Mouse (Mus musculus): ENCODE measurements around the gene Ndc1.
"Not testable (repeated sequence)": the region's sequence is repeated elsewhere in the genome, so short reads cannot be mapped to it uniquely, and the experiment has no call there.

The Ndc1 gene

DNA sequence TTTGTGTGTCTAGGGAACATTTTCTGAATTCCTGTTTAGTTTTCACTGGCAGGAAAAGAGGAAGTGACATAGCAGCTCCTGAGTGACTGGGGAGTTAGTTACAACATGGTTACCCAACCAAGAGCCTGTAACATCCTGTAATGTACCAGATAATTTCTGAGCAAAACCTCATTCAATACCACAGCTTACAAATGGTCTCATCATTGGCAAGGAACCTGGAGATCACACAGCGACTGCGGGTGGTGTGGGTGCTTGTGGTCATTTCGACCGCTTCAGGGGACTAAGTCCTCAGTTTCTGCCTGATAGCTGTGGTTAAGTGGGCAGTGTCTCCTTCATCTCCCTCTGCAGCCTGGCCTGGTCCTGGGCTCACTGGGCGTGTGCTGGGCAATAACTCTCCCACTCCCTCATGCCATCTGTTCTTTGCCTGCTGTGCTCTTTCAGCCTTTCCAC, 3.4 kb upstream of the Ndc1 start:
- DNase-seq (ENCODE audit: low read depth, low spot score) = no peak

DNA sequence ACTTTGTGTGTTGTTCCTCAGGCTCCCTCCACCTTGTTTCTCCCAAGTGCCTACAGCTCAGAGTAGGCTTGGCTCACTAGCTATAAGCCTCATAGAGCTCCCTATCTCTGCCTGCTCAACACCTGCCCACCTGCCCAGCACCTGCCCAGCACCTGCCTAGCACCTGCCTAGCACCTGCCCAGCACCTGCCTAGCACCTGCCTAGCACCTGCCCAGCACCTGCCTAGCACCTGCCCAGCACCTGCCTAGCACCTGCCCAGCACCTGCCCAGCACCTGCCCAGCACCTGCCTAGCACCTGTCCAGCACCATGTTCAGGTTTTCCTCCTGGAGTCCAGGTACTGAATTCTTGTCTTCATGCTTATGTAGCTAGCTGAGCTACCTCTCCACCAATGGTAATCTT, 1.2 kb upstream of the Ndc1 start:
- DNase-seq (ENCODE audit: low read depth, low spot score) = not testable (repeated sequence)

DNA sequence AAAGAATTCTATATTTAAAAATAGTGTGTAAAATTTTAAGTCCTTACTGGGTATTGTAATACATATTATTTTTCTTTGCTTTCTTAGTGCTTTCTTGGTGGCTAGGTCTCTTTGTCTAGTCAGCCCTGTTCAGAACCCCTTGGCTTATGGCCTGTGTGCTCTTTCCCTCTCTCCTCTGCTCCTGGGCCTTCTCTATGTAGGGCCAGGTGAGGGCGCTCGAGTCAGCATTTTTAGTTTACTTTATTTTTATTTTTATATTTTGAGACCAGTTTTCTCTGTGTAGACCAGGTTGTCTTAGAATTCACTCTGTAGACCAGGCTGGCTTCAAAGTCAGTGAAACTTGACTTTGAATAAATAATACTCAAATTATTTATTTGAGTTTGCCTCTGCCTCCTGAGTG, 4.7 kb downstream of the Ndc1 start:
- DNase-seq (ENCODE audit: low read depth, low spot score) = no peak

DNA sequence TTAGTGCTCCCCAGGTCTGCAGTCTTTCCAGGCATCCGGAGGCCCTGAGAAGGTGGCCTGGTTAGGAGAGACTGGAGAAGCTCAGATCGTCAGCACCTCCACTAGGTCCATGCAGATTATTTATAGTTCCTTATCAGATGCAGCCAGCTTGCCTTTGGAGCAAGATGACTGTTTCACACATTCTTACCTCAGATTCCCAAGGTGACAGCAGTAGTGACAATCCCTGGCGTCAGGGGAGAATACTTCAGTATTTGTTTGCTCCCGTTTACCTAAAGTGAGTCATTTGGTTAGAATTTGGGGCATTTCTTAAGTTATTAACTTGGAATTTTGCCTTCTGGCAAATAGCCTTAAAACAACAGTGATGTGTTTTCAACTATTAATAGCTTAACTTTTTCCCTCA, 7.1 kb downstream of the Ndc1 start:
- DNase-seq (ENCODE audit: low read depth, low spot score) = no peak

DNA sequence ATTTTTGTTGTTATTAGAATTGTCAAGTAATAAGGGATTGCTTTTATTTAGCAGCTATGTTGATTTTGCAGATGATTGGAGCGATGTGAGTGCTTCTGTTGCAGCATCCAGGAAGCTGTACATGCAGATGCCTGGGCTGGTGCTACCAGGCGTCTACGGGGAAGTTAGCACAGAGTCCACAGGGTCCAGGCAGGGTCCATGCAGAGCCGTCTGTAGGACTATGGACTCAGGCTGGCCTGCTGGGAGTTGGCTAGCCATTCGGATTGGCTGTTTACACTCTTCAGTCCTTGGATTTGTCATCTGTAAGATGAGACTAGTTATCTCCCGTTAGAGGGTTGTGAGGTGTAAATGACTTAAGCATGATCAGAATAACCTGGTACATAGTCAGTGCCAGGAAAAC, 11.4 kb downstream of the Ndc1 start:
- no peak for DNase-seq (ENCODE audit: low read depth, low spot score)

DNA sequence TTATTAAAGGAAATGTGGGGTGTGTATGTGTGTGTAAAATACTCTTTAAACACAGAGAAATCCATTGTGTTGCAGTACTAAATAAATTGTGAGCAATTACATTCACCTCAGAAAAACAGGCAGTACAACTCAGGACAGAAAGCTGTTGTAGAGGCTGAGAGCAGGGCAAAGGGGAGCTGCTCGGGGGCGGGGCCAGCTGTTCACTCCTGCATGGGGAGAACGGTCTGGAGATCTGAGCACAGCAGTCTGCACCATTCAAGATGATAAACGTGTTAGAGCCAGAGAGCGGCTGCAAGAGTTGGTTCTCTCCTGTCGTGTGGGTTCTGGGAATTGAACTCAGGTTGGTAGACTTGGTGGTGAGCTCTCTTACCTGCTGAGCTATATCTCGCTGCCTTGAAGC, 13.3 kb downstream of the Ndc1 start:
- DNase-seq (ENCODE audit: low read depth, low spot score) = no peak

DNA sequence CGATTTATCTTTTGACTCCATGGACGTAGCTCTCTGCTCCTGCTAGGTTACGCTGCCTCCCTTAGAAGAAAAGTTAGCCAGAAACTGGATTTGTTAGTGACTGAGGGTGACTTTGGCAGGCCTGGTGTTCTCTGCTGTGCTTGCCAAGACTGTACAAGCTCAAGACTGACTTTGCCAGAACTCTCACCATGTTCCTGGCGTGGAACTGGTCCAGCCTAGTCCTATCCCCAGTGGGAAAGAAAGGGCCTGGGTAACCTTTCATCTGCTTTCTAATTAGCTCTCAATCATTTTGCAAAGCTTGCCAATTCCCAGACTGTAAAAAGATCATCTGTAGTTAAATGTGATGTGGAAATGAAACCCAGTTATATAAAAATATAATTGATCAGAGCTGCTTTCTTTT, 19.5 kb downstream of the Ndc1 start:
- DNase-seq (ENCODE audit: low read depth, low spot score) = no peak

DNA sequence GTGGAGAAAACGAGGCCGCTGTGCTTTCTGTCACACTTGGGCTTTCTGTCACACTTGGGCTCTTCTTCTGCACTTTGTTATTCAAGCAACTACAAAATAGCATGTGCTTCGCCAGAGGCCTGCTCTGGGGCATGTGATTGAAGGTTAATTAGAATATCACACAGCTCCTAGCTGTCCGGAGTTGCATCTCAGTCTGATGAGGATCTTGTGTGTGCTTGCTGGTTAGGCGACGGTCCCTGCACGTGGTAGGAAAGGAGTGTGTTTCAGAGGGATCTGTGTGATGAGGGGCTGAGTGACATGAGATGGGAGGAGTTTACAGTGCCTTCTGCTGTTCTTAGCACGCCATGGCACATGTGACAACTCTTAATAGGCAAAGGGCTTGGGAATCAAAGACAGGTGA, 19.9 kb downstream of the Ndc1 start:
- DNase-seq (ENCODE audit: low read depth, low spot score) = no peak

DNA sequence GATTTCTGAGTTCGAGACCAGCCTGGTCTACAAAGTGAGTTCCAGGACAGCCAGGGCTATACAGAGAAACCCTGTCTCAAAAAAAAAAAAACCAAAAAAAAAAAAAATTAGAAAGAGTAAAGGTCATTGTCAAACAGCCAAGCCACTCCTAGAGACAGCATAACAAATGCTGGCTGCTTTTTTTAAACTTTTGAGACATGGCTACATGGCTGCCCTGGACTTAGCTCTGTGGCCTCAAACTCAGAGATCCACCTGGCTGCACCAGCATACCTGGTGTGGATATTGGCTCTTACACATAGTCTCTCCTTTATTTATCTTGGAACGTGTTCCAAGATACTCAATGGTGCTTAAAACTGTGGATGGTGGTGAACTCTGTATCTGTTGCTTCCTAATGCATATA, 20.7 kb downstream of the Ndc1 start:
- DNase-seq (ENCODE audit: low read depth, low spot score) = no peak

DNA sequence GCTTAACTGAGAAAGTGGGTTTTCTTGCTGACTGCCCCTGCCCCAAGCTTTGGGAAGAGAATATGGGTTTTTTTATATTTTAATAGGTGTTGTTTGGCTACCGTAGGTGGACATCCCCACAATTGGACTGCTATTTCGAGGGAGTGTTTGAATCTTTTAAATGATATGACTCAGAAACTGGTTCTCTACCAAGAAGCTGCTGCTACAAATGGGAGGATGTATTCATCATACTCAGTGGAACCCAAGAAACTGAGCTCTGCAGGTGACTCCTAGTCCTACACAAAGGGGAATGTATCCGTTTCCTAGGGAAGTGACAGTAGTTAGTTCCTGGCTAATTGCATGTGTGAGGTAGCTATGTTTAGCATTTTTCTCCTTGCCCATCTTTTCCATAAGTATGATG, 21.8 kb downstream of the Ndc1 start:
- DNase-seq (ENCODE audit: low read depth, low spot score) = peak; percentile 29

DNA sequence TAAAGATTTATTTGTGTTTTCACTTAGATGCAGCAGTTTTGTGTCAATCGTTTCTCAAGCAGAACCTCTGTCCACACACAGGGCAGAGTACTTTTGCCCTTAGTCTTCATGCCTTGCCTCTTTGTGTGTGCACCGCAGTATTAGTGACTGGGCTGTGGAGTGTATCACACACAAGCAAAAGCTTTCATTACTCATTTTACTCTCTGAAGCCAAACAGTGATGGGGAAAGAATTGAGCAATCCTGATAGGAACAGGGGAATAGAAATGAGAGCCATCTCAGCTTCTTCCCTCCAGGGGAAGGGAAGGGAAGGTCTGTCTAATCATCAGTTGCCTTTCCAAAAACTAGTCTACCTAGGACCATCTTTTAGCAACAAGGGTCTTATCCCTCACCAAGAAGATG, 26.2 kb downstream of the Ndc1 start:
- no peak for DNase-seq (ENCODE audit: low read depth, low spot score)

DNA sequence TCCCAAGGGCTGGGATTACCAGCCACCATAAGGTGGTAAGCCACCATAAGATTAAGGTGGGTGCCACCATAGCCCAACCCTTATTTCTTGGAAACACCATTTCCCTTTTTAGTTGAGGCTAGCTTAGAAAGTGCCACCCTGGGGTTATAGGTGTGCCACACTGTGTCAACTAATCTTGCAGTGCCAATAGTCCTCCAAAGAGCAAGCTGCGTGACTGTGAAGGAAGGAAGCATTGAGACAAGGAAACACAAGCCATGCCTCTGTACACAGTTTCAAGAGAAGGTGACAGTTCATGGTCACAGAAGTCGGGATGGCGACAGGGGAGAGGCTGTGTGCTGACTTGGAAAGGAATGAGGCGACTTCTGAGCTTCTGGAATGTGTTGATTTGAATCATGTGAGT, 52.6 kb downstream of the Ndc1 start:
- DNase-seq (ENCODE audit: low read depth, low spot score) = no peak

DNA sequence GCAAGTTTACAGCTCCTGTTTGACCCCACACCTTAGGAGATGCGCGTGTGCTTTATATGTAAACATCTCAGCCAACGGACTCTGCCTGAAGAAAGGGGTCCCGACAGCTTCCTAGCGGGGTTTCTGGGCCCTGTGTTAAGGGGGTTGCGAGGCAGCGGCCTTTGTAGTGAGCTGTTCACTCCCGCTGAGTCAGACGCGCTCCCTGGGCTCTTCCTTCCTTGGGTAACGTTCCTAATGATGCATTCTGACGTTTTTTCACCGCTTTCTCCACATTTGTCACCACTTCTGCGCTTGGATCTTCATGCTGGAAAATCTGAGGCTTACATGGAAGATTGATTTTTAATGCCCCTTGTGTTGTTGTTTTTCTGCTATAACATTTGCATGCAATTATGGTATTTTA, 54.1 kb downstream of the Ndc1 start:
- no peak for DNase-seq (ENCODE audit: low read depth, low spot score)

DNA sequence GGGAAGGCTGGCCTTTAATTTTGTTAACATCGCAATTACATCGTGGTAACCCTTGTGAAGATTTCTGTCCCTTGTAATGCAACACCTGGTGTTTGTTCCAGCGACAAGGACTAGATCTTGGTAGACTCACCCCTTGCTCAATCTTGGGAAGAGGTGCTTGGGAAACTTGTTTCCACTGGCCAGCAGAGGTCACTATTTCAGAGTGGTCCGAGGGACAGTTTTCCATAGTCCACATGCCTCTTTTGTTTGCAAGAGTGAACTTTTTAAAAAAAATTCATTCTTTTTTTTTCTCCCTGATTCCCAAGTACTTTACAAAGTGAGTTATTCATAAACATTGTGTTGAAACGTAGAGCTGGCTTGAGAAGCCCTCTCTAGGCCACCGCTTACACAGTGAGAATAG, 54.6 kb downstream of the Ndc1 start:
- no peak for DNase-seq (ENCODE audit: low read depth, low spot score)

DNA sequence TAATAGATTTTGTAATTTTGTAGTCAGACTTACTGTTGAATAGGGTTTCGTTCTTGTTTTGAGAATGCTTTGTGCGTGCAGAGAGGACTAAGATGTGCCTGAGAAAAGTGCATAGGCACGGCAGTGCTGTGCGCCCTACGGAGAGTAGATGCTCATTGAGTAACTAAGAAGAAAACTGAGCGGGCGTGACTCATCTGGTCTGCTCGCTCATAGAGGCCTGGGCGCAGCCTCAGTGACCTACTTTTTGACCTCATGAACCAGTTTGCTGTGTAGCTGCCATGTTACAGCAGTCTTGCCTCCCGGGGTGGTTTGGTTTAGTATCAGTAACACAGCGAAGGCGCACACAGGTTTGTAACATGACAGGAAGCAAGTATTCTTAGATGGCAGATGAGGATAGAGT, 58.0 kb downstream of the Ndc1 start:
- DNase-seq (ENCODE audit: low read depth, low spot score) = no peak

DNA sequence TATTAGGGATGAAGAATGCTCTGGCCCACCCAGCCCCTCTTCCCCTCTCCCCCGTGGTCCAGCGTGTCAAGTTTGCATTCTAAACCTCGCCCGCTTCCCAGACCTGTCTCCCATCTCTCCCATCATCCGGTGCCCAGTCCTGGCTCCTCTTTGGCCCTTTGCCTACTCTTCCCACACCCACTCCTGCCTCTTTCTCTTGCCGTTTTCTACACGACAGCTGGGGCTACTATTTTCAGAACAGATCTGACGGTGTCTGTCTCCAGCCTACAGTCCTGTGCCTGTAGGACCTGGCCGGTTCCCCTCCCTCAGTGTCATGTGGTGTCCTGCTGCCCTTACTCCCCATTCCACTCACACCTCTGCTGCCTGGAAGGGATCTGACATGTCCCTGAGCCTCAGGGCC, 59.0 kb downstream of the Ndc1 start:
- peak; percentile 29 for DNase-seq (ENCODE audit: low read depth, low spot score)

DNA sequence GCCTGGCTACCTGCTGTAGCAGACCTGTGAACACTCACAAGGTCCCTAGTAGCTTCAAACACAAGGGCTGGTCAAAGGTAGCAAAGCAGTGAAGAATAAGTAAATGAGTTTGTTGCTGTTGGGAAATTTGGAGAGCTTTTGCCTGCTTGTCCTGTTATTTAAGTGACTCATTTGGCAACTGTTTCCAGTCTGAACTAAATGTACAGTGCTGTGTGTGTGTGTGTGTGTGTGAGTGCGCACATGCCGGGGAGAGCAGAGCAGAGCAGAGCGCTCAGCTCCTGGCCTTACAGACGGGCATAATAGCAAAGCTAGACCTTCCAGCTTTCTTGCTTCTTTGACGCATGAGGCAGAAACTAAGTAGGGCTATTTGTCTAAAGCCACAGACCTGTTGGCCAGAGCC, 65.1 kb downstream of the Ndc1 start:
- peak; percentile 53 for DNase-seq (ENCODE audit: low read depth, low spot score)

DNA sequence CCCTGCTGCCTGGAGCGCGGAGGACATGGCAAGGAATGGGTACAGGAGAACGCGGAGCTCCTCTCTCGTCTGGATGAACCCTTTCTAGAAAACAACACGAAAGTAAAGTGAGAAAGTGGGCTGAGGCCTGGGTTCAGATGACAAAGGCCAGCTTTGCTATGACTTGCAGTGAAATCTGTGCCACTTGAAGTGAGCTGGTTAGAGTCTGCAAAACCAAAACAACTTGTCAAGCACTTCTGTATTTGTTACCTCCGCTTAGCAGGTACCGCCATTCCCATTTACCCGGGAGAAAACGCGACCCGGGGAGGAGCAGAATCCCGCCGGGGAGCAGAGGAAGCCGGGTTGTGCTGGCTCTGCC, 66.4 kb downstream of the Ndc1 start:
- DNase-seq (ENCODE audit: low read depth, low spot score) = no peak

DNA sequence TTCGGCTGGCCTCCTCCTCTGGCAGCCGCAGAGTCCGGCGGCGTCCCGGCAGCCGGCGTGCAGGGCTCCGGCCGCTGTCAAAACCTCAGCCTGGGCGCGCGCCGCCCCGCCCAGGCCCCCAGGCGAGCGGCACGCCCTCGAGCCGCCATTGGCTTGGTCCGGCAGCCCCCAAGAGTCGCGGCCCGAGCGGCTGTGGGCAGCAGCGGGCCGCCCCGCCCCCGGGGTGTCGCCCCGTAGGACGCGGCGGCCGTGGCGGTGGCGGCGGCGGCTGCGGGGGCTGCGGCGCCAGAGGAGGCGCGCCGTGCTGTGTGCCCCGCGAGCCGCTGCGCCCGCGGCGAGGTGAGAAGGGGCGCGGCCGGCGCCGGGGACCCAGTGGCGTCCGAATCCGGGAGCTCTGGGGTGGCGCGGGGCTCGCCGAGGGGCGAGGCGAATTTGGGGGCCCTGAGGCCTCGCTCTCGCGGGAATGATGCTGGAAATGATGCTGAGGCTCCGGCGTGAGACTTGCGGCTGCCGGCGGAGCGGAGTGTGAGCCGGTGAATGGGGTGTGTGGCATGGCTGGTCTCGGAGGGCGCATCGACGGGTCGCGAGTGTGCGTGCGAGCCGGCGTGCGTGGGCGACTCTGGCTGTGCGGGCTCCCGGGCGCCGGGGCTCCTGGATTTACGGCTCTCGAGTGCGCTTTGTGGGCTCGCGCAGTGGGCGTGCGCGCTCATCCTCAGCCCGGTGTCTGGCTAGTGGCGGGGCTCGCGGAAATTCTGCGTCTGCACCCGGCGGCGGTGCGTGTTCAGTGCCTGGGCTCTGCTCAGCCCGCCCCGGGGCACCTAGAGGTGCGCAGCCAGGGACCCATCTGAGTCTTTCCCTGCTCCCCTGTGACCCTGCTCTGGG, 67.0 kb downstream of the Ndc1 start, which contains the start of gene Glis1:
Gene Glis1, plus strand, starts transcription at position 236 of the 882 bp plus-strand sequence.
- no peak for DNase-seq (ENCODE audit: low read depth, low spot score)

DNA sequence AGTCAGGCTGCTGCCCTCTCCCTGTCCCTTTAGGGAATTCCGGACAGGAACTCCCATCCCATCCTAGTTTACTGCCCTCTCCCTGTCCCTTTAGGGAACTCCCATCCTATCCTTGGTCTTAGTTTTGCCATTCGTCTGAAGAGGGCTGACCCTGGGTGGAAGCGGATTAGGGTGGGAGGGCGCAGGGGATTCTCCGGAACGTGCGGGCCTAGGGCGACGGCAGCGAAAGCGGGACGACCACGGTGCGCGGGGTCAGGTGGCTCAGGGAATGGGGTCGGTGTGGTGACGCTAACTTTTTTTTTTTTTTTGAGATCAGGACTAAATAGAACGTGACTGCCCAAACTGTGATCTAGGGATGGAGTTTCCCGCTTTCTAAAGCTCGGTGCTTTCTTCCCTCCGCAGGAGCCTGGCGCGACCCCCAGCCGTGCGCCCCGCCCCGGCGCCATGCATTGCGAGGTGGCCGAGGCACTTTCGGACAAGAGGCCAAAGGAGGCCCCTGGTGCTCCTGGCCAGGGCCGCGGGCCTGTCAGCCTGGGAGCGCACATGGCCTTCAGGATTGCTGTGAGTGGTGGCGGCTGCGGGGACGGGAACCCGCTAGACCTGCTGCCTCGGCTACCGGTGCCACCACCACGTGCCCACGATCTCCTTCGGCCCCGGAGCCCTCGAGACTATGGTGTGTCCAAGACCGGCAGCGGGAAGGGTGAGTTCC, 67.8 kb downstream of the Ndc1 start:
- no peak for DNase-seq (ENCODE audit: low read depth, low spot score)

DNA sequence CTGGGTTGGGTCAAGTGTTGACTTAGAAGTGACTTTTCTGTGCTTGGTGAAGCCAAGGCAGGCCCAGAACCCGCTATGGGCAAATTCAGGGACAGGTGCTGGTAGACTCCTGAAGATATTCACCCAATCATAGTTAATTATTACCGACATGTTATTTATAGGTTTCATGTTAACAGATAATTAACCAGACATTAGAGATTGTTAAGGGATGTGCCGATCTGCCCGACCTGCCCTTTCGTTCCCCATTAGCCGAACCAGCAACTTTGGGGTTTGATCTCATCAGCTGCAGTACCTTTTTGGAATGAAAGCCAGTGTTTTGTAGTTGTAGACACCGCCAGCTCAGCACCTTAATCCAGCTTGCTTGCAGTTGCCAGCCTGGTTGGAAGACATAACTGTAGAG, 68.9 kb downstream of the Ndc1 start:
- no peak for DNase-seq (ENCODE audit: low read depth, low spot score)

DNA sequence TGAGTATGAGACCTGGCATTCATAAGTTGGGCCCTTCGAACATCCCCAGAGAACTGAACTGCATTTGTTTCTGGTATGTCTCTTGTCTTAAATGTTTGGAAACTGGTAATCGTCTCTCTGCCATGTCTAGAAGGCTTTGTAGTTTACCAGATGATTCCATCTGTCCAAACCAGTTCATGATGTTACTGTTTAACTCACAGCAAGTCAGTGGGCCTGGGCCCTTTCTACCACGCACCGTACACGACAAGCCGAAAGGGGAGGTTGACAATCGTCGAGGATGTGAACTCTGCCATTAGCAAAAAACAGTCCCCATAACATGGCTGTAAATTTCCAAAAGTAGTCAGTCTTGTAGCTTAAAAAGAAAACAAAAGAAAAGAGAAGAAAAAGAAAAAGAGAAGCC, 71.2 kb downstream of the Ndc1 start:
- DNase-seq (ENCODE audit: low read depth, low spot score) = no peak

DNA sequence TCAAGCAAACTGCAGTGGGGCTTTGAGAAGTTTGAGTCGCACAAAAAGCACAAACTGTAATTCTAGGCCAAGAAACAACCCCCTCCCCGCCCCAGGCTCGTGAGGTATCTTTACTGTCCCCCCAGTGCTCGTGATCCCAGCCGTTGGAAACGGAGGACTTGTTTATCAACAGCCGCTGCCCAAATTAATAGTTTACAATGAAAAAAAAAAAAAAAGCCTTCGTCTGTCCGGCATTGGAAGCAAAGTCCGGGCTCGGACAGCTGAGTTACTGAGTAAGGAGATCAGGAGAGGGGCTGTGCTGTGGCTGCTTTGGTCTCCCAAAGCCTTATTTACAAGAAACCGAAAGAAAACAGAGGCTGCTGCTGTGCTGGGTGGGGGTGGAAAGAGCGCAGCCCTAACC, 72.7 kb downstream of the Ndc1 start:
- DNase-seq (ENCODE audit: low read depth, low spot score) = no peak

Data from telencephalon, adult 2 months (tissue).